Mouse (Mus musculus): ENCODE data around the gene Slc23a4. TPM values are rescaled to one million over a fixed set of nuclear protein-coding genes. Genes with fewer than 3 reads are reported as not detected.

The Slc23a4 gene
- polyA plus RNA-seq, 1 experiment from 2014 or later, result 0.52 TPM

DNA sequence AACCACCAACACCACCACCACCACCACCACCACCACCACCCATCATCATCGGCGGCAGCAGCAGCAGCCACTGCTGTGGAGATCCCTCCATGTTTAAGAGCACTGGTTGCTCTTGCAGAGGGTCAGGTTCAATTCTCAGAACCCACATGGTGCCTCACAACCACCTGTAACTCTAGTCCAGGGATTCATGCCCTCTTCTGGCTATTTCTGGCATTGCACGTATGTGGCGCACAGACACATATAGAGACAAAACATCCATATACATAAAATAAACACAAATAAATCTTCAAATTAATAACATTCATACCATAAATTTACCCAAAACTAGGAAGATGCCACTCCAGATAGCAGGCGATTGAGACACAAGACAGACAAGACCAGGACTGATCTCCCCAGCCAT lies 22.5 kb upstream of the Slc23a4 start:
- H3K9ac ChIP-seq (ENCODE audit: low read length), result no peak overlapping the region
- DNase-seq (ENCODE audit: low spot score), result no peak
- no peaks in the 10 kb centered on the region for H3K36me3 ChIP-seq (ENCODE audit: control insufficient read depth, insufficient read depth, low read length)
- no peak overlapping the region for H3K4me2 ChIP-seq (ENCODE audit: low read depth, severe bottlenecking)
- H3K4me1 ChIP-seq (ENCODE audit: control insufficient read depth, insufficient read depth, low read length), result no peaks in the 10 kb centered on the region
- no peaks in the 10 kb centered on the region for H3K9me3 ChIP-seq (ENCODE audit: control insufficient read depth, low read length)
- no peak for ATAC-seq (ENCODE audit: insufficient number of reproducible peaks, low FRiP score, low TSS enrichment, low read depth)
- WGBS, result 97% methylated on average over 5 of the region's 5 CpGs
- H3K27ac ChIP-seq (replicated peaks; ENCODE audit: low read depth, low read length), result no peak overlapping the region
- H3K4me3 ChIP-seq (ENCODE audit: low read depth, low read length), result no peak overlapping the region
- H3K27me3 ChIP-seq (ENCODE audit: control insufficient read depth, insufficient read depth, low read length), result no peaks in the 10 kb centered on the region

DNA sequence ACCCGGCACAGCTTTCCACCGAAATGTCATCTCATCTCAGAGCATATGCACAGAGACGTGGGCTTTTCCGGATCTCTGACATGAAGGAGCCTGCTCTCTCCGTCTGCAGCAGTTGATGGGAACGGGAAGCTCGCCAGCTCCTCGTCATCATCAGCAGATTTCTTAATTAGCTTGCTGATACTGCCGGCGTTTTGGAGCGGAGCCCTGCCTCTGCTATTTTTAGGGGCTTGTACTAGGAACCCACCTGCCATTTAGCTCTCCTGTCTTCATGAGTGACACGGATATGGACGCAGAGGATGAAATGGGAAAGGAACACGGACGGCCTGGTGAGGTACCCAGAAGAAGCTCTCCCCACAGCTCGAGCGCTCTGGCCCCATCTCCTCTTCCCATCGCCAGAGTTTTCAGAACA lies 14.1 kb upstream of the Slc23a4 start:
- Histone ChIP-seq H3K4me3 (ENCODE audit: low read depth, low read length) (no peak overlapping the region), H3K27me3 (ENCODE audit: control insufficient read depth, insufficient read depth, low read length) (no peaks in the 10 kb centered on the region), H3K4me1 (ENCODE audit: control insufficient read depth, insufficient read depth, low read length) (no peaks in the 10 kb centered on the region), H3K27ac (replicated peaks; ENCODE audit: low read depth, low read length) (no peak overlapping the region), H3K9me3 (ENCODE audit: control insufficient read depth, low read length) (no peaks in the 10 kb centered on the region), H3K4me2 (ENCODE audit: low read depth, severe bottlenecking) (no peak overlapping the region), H3K9ac (ENCODE audit: low read length) (no peak overlapping the region), H3K36me3 (ENCODE audit: control insufficient read depth, insufficient read depth, low read length) (no peaks in the 10 kb centered on the region)
- DNase-seq (ENCODE audit: low spot score) (no peak), ATAC-seq (ENCODE audit: insufficient number of reproducible peaks, low FRiP score, low TSS enrichment, low read depth) (no peak)
- WGBS, result 88% methylated on average over 18 of the region's 18 CpGs

- 8% methylated on average over 4 of the region's 4 CpGs for WGBS
- Histone ChIP-seq H3K4me3 (ENCODE audit: low read depth, low read length) (no peak overlapping the region), H3K4me1 (ENCODE audit: control insufficient read depth, insufficient read depth, low read length) (no peaks in the 10 kb centered on the region), H3K9me3 (ENCODE audit: control insufficient read depth, low read length) (no peaks in the 10 kb centered on the region), H3K27ac (replicated peaks; ENCODE audit: low read depth, low read length) (no peak overlapping the region), H3K9ac (ENCODE audit: low read length) (no peak overlapping the region), H3K36me3 (ENCODE audit: control insufficient read depth, insufficient read depth, low read length) (no peaks in the 10 kb centered on the region), H3K4me2 (ENCODE audit: low read depth, severe bottlenecking) (peak overlapping the region; percentile 10; the same call in 1 of the 2 replicates), H3K27me3 (ENCODE audit: control insufficient read depth, insufficient read depth, low read length) (no peaks in the 10 kb centered on the region)
- peak; percentile 49; the same call in 1 of the 2 replicates for ATAC-seq (ENCODE audit: insufficient number of reproducible peaks, low FRiP score, low TSS enrichment, low read depth)
- peak; percentile 40 for DNase-seq (ENCODE audit: low spot score)
These were observed 10.9 kb upstream of the Slc23a4 start for GRCm38 (mm10) chr6:34999101-34999500.

GRCm38 (mm10) chr6:34996496-34996895 lies 8.3 kb upstream of the Slc23a4 start:
- Histone ChIP-seq H3K4me2 (ENCODE audit: low read depth, severe bottlenecking) (no peak overlapping the region), H3K4me1 (ENCODE audit: control insufficient read depth, insufficient read depth, low read length) (no peaks in the 10 kb centered on the region), H3K36me3 (ENCODE audit: control insufficient read depth, insufficient read depth, low read length) (no peaks in the 10 kb centered on the region), H3K27ac (replicated peaks; ENCODE audit: low read depth, low read length) (no peak overlapping the region), H3K27me3 (ENCODE audit: control insufficient read depth, insufficient read depth, low read length) (no peaks in the 10 kb centered on the region), H3K9ac (ENCODE audit: low read length) (no peak overlapping the region), H3K4me3 (ENCODE audit: low read depth, low read length) (no peak overlapping the region), H3K9me3 (ENCODE audit: control insufficient read depth, low read length) (no peaks in the 10 kb centered on the region)
- DNase-seq (ENCODE audit: low spot score) (no peak), ATAC-seq (ENCODE audit: insufficient number of reproducible peaks, low FRiP score, low TSS enrichment, low read depth) (no peak)
- 74% methylated on average over 4 of the region's 4 CpGs for WGBS

DNA sequence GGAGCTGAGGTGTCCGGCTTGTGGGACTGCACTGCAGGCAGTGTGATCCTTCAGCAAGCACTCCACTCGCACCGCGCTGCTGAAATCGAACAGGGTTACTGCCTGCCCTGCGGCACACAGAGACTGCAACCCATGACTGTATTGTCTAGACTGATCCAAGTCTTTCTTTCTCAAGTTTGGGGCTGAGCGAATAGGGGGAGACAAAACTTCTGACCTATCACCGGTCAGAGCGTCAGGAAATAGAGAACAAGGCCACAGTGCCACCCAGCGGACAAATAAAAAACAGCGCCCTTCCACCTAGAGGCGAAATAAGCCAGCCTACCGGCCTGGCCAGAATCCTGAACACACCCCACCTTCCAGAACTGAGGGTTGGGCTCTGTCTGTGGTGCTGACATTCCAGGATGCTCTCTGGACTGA lies 7.1 kb upstream of the Slc23a4 start:
- H3K4me1 ChIP-seq (ENCODE audit: control insufficient read depth, insufficient read depth, low read length), result no peaks in the 10 kb centered on the region
- H3K27me3 ChIP-seq (ENCODE audit: control insufficient read depth, insufficient read depth, low read length), result no peaks in the 10 kb centered on the region
- ATAC-seq (ENCODE audit: insufficient number of reproducible peaks, low FRiP score, low TSS enrichment, low read depth) (peak; percentile 82; the same call in 1 of the 2 replicates), DNase-seq (ENCODE audit: low spot score) (peak; percentile 92)
- 8% methylated on average over 13 of the region's 13 CpGs for WGBS
- H3K27ac ChIP-seq (replicated peaks; ENCODE audit: low read depth, low read length), result no peak overlapping the region
- no peaks in the 10 kb centered on the region for H3K36me3 ChIP-seq (ENCODE audit: control insufficient read depth, insufficient read depth, low read length)
- H3K9me3 ChIP-seq (ENCODE audit: control insufficient read depth, low read length), result no peaks in the 10 kb centered on the region
- H3K4me3 ChIP-seq (ENCODE audit: low read depth, low read length), result no peak overlapping the region
- H3K4me2 ChIP-seq (ENCODE audit: low read depth, severe bottlenecking), result peak overlapping the region; percentile 39
- H3K9ac ChIP-seq (ENCODE audit: low read length), result peak overlapping the region; percentile 24; the same call in 1 of the 2 replicates

DNA sequence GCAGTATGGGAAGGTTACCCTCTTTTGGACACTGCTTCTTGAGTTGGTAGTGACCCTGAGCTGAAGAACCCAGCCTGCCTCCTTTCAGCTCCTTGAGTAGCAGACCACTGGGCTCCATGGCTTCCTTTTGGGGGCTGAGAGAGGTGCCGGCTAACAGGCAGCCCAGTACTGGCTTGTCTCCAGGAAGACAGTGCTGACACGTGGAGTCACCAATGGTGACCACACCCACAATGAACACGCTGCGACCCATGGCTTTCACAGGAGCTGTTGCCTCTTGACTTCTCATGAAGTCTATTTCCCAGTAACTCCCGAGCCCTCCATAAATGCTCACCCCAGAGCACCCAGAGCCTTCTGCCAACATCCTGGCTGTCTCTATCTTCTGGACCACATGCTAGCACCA lies 6.5 kb upstream of the Slc23a4 start:
- no peak overlapping the region for H3K27ac ChIP-seq (replicated peaks; ENCODE audit: low read depth, low read length)
- H3K9ac ChIP-seq (ENCODE audit: low read length), result no peak overlapping the region
- H3K4me3 ChIP-seq (ENCODE audit: low read depth, low read length), result no peak overlapping the region

DNA sequence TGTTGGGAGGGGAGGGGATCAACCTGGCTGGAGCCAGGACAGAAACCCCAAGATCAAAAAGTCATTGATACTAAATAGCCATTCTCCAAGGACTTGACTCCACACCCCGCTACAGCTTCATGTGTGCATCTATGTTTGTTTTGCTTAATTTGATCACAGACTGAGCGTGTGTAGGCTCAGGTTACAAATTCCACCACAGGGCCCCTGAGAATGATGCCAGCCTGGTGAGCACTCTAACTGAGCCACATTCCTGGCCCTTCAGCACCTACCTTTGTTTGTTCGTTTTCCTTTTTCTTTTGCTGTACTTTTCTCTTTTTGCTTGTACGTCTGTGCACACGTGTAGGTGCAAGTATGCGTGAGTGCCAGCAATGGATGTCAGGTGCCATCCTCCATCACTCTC lies 1.1 kb upstream of the Slc23a4 start:
- Histone ChIP-seq H3K4me1 (ENCODE audit: control insufficient read depth, insufficient read depth, low read length) (peaks cover 11% of the 10 kb centered on the region), H3K4me3 (ENCODE audit: low read depth, low read length) (no peak overlapping the region), H3K36me3 (ENCODE audit: control insufficient read depth, insufficient read depth, low read length) (no peaks in the 10 kb centered on the region), H3K9ac (ENCODE audit: low read length) (no peak overlapping the region), H3K4me2 (ENCODE audit: low read depth, severe bottlenecking) (no peak overlapping the region), H3K27ac (replicated peaks; ENCODE audit: low read depth, low read length) (no peak overlapping the region), H3K27me3 (ENCODE audit: control insufficient read depth, insufficient read depth, low read length) (no peaks in the 10 kb centered on the region), H3K9me3 (ENCODE audit: control insufficient read depth, low read length) (no peaks in the 10 kb centered on the region)
- WGBS, result 66% methylated on average over 6 of the region's 6 CpGs
- DNase-seq (ENCODE audit: low spot score), result no peak
- ATAC-seq (ENCODE audit: insufficient number of reproducible peaks, low FRiP score, low TSS enrichment, low read depth), result no peak; the same call in 1 of the 2 replicates

More for the DNA sequence above, 6.5 kb upstream of the Slc23a4 start:
- DNase-seq (ENCODE audit: low spot score) (no peak), ATAC-seq (ENCODE audit: insufficient number of reproducible peaks, low FRiP score, low TSS enrichment, low read depth) (no peak)
- Histone ChIP-seq H3K4me2 (ENCODE audit: low read depth, severe bottlenecking) (peak overlapping the region; percentile 39; the same call in 1 of the 2 replicates), H3K27me3 (ENCODE audit: control insufficient read depth, insufficient read depth, low read length) (no peaks in the 10 kb centered on the region), H3K4me1 (ENCODE audit: control insufficient read depth, insufficient read depth, low read length) (no peaks in the 10 kb centered on the region), H3K9me3 (ENCODE audit: control insufficient read depth, low read length) (no peaks in the 10 kb centered on the region), H3K36me3 (ENCODE audit: control insufficient read depth, insufficient read depth, low read length) (no peaks in the 10 kb centered on the region)
- WGBS, result 80% methylated on average over 5 of the region's 5 CpGs

GRCm38 (mm10) chr6:34987085-34987645 lies 1.0 kb downstream of the Slc23a4 start:
- no peak for DNase-seq (ENCODE audit: low spot score)
- H3K36me3 ChIP-seq (ENCODE audit: control insufficient read depth, insufficient read depth, low read length), result no peaks in the 10 kb centered on the region
- peaks cover 11% of the 10 kb centered on the region for H3K4me1 ChIP-seq (ENCODE audit: control insufficient read depth, insufficient read depth, low read length)
- no peak overlapping the region for H3K9ac ChIP-seq (ENCODE audit: low read length)
- H3K9me3 ChIP-seq (ENCODE audit: control insufficient read depth, low read length), result no peaks in the 10 kb centered on the region
- no peak overlapping the region for H3K4me2 ChIP-seq (ENCODE audit: low read depth, severe bottlenecking)
- 87% methylated on average over 12 of the region's 12 CpGs for WGBS
- no peak overlapping the region for H3K27ac ChIP-seq (replicated peaks; ENCODE audit: low read depth, low read length)
- H3K27me3 ChIP-seq (ENCODE audit: control insufficient read depth, insufficient read depth, low read length), result no peaks in the 10 kb centered on the region
- ATAC-seq (ENCODE audit: insufficient number of reproducible peaks, low FRiP score, low TSS enrichment, low read depth), result no peak
- no peak overlapping the region for H3K4me3 ChIP-seq (ENCODE audit: low read depth, low read length)

DNA sequence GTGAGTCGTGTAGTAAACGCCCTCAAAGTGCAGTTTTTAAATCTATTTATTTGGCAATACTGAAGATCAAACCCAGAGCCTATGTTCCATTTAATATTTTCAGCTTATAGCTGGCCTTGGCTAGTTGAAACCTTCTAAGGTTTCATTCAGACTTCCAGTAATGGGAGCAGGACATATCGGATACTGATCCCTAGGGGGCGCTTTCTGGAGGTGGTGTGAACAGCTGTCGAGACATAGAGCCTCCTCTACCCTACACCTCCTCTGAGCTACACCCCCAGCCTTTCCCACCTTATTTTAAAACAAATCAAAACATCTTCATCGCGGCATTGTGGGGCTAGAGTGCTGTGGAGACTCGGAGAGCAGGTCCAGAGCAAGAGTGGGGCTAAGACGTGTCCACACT lies 7.5 kb downstream of the Slc23a4 start:
- Histone ChIP-seq H3K4me1 (ENCODE audit: control insufficient read depth, insufficient read depth, low read length) (no peaks in the 10 kb centered on the region), H3K36me3 (ENCODE audit: control insufficient read depth, insufficient read depth, low read length) (no peaks in the 10 kb centered on the region), H3K9me3 (ENCODE audit: control insufficient read depth, low read length) (no peaks in the 10 kb centered on the region), H3K9ac (ENCODE audit: low read length) (no peak overlapping the region), H3K27ac (replicated peaks; ENCODE audit: low read depth, low read length) (no peak overlapping the region), H3K4me2 (ENCODE audit: low read depth, severe bottlenecking) (no peak overlapping the region), H3K4me3 (ENCODE audit: low read depth, low read length) (no peak overlapping the region), H3K27me3 (ENCODE audit: control insufficient read depth, insufficient read depth, low read length) (no peaks in the 10 kb centered on the region)
- ATAC-seq (ENCODE audit: insufficient number of reproducible peaks, low FRiP score, low TSS enrichment, low read depth) (no peak), DNase-seq (ENCODE audit: low spot score) (no peak)
- 66% methylated on average over 9 of the region's 9 CpGs for WGBS
